ENCODE assay signal across 14 mouse cellular contexts in genomic region chr4:47161103-47161755, GRCm38 (mm10). TPM values are rescaled to one million over a fixed set of nuclear protein-coding genes. Genes with fewer than 3 reads are reported as not detected.
DNase-seq lines count a peak whose midpoint lies in the region; ATAC-seq and TF ChIP-seq lines count a peak whose summit lies in the region.
"Had no signal": no experiment of that assay in that cellular context is flagged by ENCODE, and none has a peak within 500 bp of the region (broad histone marks: within the 10 kb centered on the region; RNA-seq: fewer than 3 reads in every experiment).

No protein-coding gene starts in this region.

- ATAC-seq in embryonic facial prominence, embryonic 13.5 days (ENCODE audit: insufficient number of reproducible peaks, insufficient read depth, low FRiP score, low TSS enrichment, low read depth), result no peak
- ATAC-seq in midbrain, embryonic 15.5 days (replicated peaks), result peak; percentile 79
- ATAC-seq in heart, embryonic 12.5 days (ENCODE audit: insufficient number of reproducible peaks, low FRiP score), result no peak

- H3K36me3 ChIP-seq in ES-E14 (ENCODE audit: control insufficient read depth, insufficient read depth, low read length, poor library complexity, severe bottlenecking), result no peaks in the 10 kb centered on the region
- no peaks in the 10 kb centered on the region for H3K36me3 ChIP-seq in embryonic facial prominence, embryonic 13.5 days
- H3K36me3 ChIP-seq in midbrain, embryonic 15.5 days (replicated peaks), result no peaks in the 10 kb centered on the region
- no peaks in the 10 kb centered on the region for H3K36me3 ChIP-seq in heart, embryonic 12.5 days
- H3K36me3 ChIP-seq: embryonic facial prominence, embryonic 12.5 days had no signal

- peak; percentile 84 for DNase-seq in heart, adult 11 months
- no peak for DNase-seq in heart, adult 18-20 months
- peak; percentile 30 for DNase-seq in ES-E14 (ENCODE audit: low read depth, low spot score)
- DNase-seq in gastrocnemius, adult 2 months, result no peak
- no peak for DNase-seq in B cell, adult 2 months
- DNase-seq: adrenal gland, postnatal 14 days; layer of hippocampus, postnatal 36 days; lung, postnatal 4 days; right cerebral cortex, postnatal 25 days had no signal

- H3K4me1 ChIP-seq in ES-E14 (ENCODE audit: control insufficient read depth in 2 of 2, insufficient read depth in 2 of 2, low read length in 2 of 2, poor library complexity in 1 of 2), result peaks cover 4% of the 10 kb centered on the region in 2 experiments; a peak in 3 of 4 replicates
- peaks cover 8% of the 10 kb centered on the region; the same call in 1 of the 2 replicates for H3K4me1 ChIP-seq in embryonic facial prominence, embryonic 13.5 days
- H3K4me1 ChIP-seq in midbrain, embryonic 15.5 days, result peaks cover 11% of the 10 kb centered on the region
- no peaks in the 10 kb centered on the region for H3K4me1 ChIP-seq in heart, embryonic 12.5 days (replicated peaks)
- H3K4me1 ChIP-seq: embryonic facial prominence, embryonic 12.5 days had no signal

- 6% methylated on average over 4 of the region's 4 CpGs for WGBS in embryonic facial prominence, embryonic 13.5 days
- 9% methylated on average over 4 of the region's 4 CpGs for WGBS in midbrain, embryonic 15.5 days
- whole genome bisulfite sequencing in heart, embryonic 12.5 days, result 14% methylated on average over 4 of the region's 4 CpGs

- no peaks in the 10 kb centered on the region for H3K9me3 ChIP-seq in ES-E14 (ENCODE audit: control insufficient read depth, insufficient read depth, low read depth, low read length)
- no peaks in the 10 kb centered on the region for H3K9me3 ChIP-seq in embryonic facial prominence, embryonic 13.5 days
- peaks cover 5% of the 10 kb centered on the region; the same call in 1 of the 2 replicates for H3K9me3 ChIP-seq in midbrain, embryonic 15.5 days
- H3K9me3 ChIP-seq in heart, embryonic 12.5 days (replicated peaks), result 0 out of 2 replicates have a peak, but pooled peaks cover 3% of the 10 kb centered on the region
- H3K9me3 ChIP-seq: embryonic facial prominence, embryonic 12.5 days had no signal

- in situ Hi-C loops in ES-E14 (cut with MboI; ENCODE audit: low sequenced_read_pairs in 2 of 2, unreplicated experiment in 2 of 2), result no loop called here

- H3K27ac ChIP-seq in ES-E14 (ENCODE audit: insufficient read depth, low read depth, low read length, poor library complexity, severe bottlenecking), result no peak overlapping the region
- H3K27ac ChIP-seq in embryonic facial prominence, embryonic 13.5 days, result no peak overlapping the region
- H3K27ac ChIP-seq in midbrain, embryonic 15.5 days, result 0 out of 2 replicates have a peak overlapping the region, but pooled peaks have one; percentile 2
- no peak overlapping the region for H3K27ac ChIP-seq in gastrocnemius, adult 2 months
- H3K27ac ChIP-seq in heart, embryonic 12.5 days (ENCODE audit: poor library complexity, severe bottlenecking), result no peak overlapping the region
- H3K27ac ChIP-seq: embryonic facial prominence, embryonic 12.5 days had no signal

- TF ChIP-seq CTCF in gastrocnemius, adult 2 months (IDR thresholded peaks at IDR 0.05), result no peak

- intact Hi-C loops in gastrocnemius, adult 2 months (cut with DNase I), result no loop called here

- no peaks in the 10 kb centered on the region for H3K27me3 ChIP-seq in embryonic facial prominence, embryonic 13.5 days
- no peaks in the 10 kb centered on the region for H3K27me3 ChIP-seq in midbrain, embryonic 15.5 days (replicated peaks)
- H3K27me3 ChIP-seq in heart, embryonic 12.5 days (replicated peaks), result no peaks in the 10 kb centered on the region
- H3K27me3 ChIP-seq: embryonic facial prominence, embryonic 12.5 days had no signal

- H3K9ac ChIP-seq in ES-E14 (ENCODE audit: insufficient read depth, low read depth, low read length, poor library complexity, severe bottlenecking), result no peak overlapping the region
- H3K9ac ChIP-seq in embryonic facial prominence, embryonic 13.5 days, result no peak overlapping the region
- H3K9ac ChIP-seq in midbrain, embryonic 15.5 days, result no peak overlapping the region
- no peak overlapping the region for H3K9ac ChIP-seq in heart, embryonic 12.5 days
- H3K9ac ChIP-seq: embryonic facial prominence, embryonic 12.5 days had no signal

- no peak overlapping the region for H3K4me3 ChIP-seq in ES-E14 (ENCODE audit: insufficient read depth in 1 of 2, low read depth in 1 of 2, low read length in 2 of 2, poor library complexity in 1 of 2, severe bottlenecking in 1 of 2)
- H3K4me3 ChIP-seq in embryonic facial prominence, embryonic 13.5 days, result no peak overlapping the region
- no peak overlapping the region for H3K4me3 ChIP-seq in midbrain, embryonic 15.5 days
- H3K4me3 ChIP-seq in gastrocnemius, adult 2 months, result no peak overlapping the region
- no peak overlapping the region for H3K4me3 ChIP-seq in heart, embryonic 12.5 days
- H3K4me3 ChIP-seq: embryonic facial prominence, embryonic 12.5 days had no signal

- peak overlapping the region; percentile 2; the same call in 1 of the 2 replicates for H3K4me2 ChIP-seq in embryonic facial prominence, embryonic 13.5 days
- no peak overlapping the region for H3K4me2 ChIP-seq in midbrain, embryonic 15.5 days
- H3K4me2 ChIP-seq in heart, embryonic 12.5 days, result no peak overlapping the region
- H3K4me2 ChIP-seq: embryonic facial prominence, embryonic 12.5 days; liver, embryonic 11.5 days had no signal

TF ChIP-seq in ES-E14, 5 proteins besides CTCF, POLR2A, EP300 and RAD21:
- TF ChIP-seq ZC3H11A (IDR thresholded peaks at IDR 0.05; ENCODE audit: borderline replicate concordance, low read depth, low read length) (no peak), ZNF384 (IDR thresholded peaks at IDR 0.05; ENCODE audit: low read depth, low read length) (no peak), MAFK (IDR thresholded peaks at IDR 0.05; ENCODE audit: insufficient read depth, low read depth, low read length) (no peak), CHD2 (IDR thresholded peaks at IDR 0.05; ENCODE audit: low read depth, low read length) (no peak), HCFC1 (IDR thresholded peaks at IDR 0.05; ENCODE audit: borderline replicate concordance, insufficient read depth, low read length) (no peak)

RNA-seq across cellular contexts. Expression of gene Col15a1, which starts 46.7 kb away (rescaled TPM):
- 10 to 100 TPM; 50.7 to 61.5 TPM for total RNA-seq in heart, adult 18-20 months (2021)
- 0.31 and 0.58 TPM in 2 replicates for total RNA-seq in ES-E14 (2012; rRNA removed)
- 18.3 and 19.3 TPM in 2 replicates for polyA plus RNA-seq in embryonic facial prominence, embryonic 13.5 days (2015; fragmentation: Nextera tagmentation; extraction: Ambion mirVana)
- 3.8 and 4.5 TPM in 2 replicates for polyA plus RNA-seq in midbrain, embryonic 15.5 days (2015; fragmentation: Nextera tagmentation; extraction: Ambion mirVana)
- total RNA-seq in gastrocnemius, adult 2 months (2021), result 10 to 100 TPM; 19.5 to 37.8 TPM
- polyA plus RNA-seq in heart, embryonic 12.5 days (2016; fragmentation: Nextera tagmentation; extraction: Ambion mirVana), result 2.2 and 2.4 TPM in 2 replicates

Comparison
In these comparisons a context has a peak if more than half of its experiments do, and no peak if none do; other contexts are left out.
1. DNase-seq: peak in heart, adult 11 months (single experiment) and ES-E14 (single experiment); none in heart, adult 18-20 months (0 of 2), gastrocnemius, adult 2 months (single experiment) and B cell, adult 2 months (0 of 2).
2. RNA of gene Col15a1, which starts 46.7 kb away (total RNA-seq): 50.7 to 61.5 TPM in heart, adult 18-20 months and 19.5 to 37.8 TPM in gastrocnemius, adult 2 months; 0.31 to 0.58 TPM in ES-E14; every median in the first group is over 10 times any median in the second.